Mouse (Mus musculus): ENCODE measurements at regions not wholly inside any gene's neighbourhood (a gene's known extent, or its start where the extent isn't known, plus 50 kb on each side); places are given as distances from the start of the nearest gene placed in this dataset.

DNA sequence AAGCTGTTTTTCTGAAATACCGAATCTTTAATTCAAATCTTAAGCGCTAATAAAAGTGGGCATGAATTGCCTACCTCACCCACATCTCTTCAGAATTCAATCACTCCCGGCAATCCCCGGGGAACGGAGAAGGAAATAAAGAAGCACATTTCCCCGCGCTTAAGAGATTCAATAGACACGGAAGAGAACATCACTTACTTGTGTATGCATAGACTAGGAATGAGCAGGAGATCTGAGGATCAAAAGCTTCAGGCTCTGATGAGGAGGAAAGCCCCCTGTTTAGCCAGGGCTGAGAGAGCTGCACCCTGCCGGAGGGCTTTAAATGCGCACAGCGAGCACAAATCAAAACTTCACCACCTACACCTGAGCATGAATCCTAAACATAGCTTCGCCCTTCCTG lies 72.0 kb upstream of the Arglu1 start:
- DNase-seq: no peak

DNA sequence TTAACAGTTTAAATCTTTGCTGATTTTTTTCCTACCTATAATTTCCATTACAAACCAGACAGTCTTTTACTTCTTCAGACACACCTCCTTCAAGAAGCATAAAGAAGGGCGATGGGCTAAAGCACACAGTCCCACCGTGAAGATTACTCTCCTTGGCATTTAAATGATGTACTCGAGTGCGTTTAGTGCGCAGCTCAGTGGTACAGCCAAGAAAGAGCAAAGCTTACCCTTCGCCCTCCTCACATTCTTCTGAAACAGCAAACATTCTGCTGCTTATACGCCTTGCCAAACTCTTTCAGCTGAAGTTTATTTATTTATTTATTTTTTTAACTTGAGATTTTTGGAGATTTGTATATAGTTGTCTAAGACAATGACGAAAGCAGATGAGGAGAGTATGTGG lies 68.0 kb upstream of the Arglu1 start:
- no peak for DNase-seq

DNA sequence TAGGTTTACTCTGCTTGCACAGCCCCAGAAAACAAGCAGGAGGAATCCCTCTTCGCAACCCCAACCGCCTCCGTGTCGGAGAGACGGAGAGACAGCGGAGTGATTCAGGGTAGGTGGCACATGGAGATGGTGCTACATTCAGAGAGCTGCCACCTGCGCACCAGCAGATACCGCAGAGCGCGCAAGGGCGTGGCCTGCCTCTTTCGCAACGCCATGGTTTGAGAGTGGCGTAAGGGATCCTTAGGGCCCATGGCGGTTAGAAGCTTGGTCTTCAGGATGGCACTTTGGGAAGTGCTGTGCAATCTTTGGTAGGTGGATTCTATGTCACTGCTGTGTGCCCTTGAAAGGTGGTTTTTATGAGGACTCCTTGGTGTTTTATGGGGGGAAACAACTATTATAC lies 60.9 kb upstream of the Arglu1 start:
- DNase-seq: no peak

- no peak for DNase-seq
These were observed 56.4 kb upstream of the Arglu1 start for GRCm38 (mm10) chr8:8746691-8747090.

DNA sequence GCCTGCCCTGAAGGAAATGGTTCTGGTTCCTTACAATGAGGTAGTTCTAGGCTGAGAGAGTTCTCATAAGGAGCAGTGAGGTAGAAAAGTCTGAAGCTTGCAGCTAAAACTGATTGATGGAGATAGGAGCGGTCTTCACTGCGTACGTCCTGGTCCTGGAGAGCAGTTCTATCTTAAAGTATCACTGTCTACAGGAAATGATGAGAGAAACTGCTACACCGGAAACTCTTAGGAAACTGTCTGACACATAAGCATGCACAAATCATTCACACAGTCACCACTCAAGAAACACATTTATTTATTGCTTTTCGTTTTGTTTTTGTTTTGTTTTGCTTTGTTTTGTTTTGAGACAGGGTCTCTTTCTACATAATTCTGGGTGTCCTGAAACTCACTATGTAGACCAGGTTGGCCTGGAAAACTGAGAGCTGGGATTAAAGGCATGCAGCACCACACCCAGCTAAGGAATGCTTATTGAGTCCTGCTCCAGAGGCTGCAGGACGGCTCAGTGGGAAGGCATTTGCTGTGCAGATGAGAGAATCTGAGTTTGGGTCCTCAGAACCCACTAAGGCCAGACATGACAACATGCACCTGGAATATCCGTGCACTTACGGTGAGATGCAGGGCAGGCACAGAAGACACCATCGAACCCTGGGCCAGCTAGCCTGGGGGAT lies 55.4 kb upstream of the Arglu1 start:
- DNase-seq: no peak
